Mouse (Mus musculus) embryonic facial prominence, embryonic 13.5 days (tissue): ENCODE measurements around the gene Fam102a. TPM values are rescaled to one million over a fixed set of nuclear protein-coding genes. Genes with fewer than 3 reads are reported as not detected.

ENCODE experiments used
- ATAC-seq: fragments of 200-750 bp; cut with Nextera tagmentation; 2 replicates; pipeline ENCODE4 v1.8.0; 2017; ENCODE audit warnings: low read depth; ENCODE audit not compliant: insufficient number of reproducible peaks, insufficient read depth, low FRiP score, low TSS enrichment
- H3K27ac ChIP-seq: fragments of 300-500 bp; sonication (generic); 2 replicates; pipeline ENCODE4 v1.5.1; 2015; ENCODE audit warnings: moderate library complexity, mild to moderate bottlenecking, inconsistent platforms
- H3K27me3 ChIP-seq: fragments of 300-500 bp; sonication (generic); 2 replicates; pipeline ENCODE4 v1.6.1; 2015; ENCODE audit warnings: mild to moderate bottlenecking, inconsistent platforms
- H3K36me3 ChIP-seq: fragments of 300-500 bp; sonication (generic); 2 replicates; pipeline ENCODE4 v1.6.1; 2015; ENCODE audit warnings: mild to moderate bottlenecking, inconsistent platforms
- H3K4me1 ChIP-seq: fragments of 300-500 bp; sonication (generic); 2 replicates; pipeline ENCODE4 v1.6.1; 2015; ENCODE audit warnings: inconsistent platforms
- H3K4me2 ChIP-seq: fragments of 300-500 bp; sonication (generic); 2 replicates; pipeline ENCODE4 v1.6.1; 2015; ENCODE audit warnings: moderate library complexity, mild to moderate bottlenecking, inconsistent platforms
- H3K4me3 ChIP-seq: fragments of 300-500 bp; sonication (generic); 2 replicates; pipeline ENCODE4 v1.5.1; 2015; ENCODE audit warnings: mild to moderate bottlenecking, inconsistent platforms
- H3K9ac ChIP-seq: fragments of 300-500 bp; sonication (generic); 2 replicates; pipeline ENCODE4 v1.6.1; 2015; ENCODE audit warnings: mild to moderate bottlenecking, inconsistent platforms
- H3K9me3 ChIP-seq: fragments of 300-500 bp; sonication (generic); 2 replicates; pipeline ENCODE4 v1.6.1; 2016; ENCODE audit warnings: inconsistent platforms
- WGBS: fragments of 180-500 bp; shearing (Covaris S2); methylation state at CpG from one replicate; pipeline ENCODE4 v1.1.7; 2015; ENCODE audit warnings: mixed read lengths; 5-methylcytosine and 5-hydroxymethylcytosine counted together
- polyA plus RNA-seq: library from polyadenylated mRNA; unstranded; fragments of >200 nt; fragmentation: Nextera tagmentation; extraction: Ambion mirVana; gene quantifications from 2 replicates; pipeline ENCODE4 v1.2.1, GENCODE M21; 2015

The Fam102a gene
- polyA plus RNA-seq, 1 experiment from 2014 or later: 15.5 TPM

DNA sequence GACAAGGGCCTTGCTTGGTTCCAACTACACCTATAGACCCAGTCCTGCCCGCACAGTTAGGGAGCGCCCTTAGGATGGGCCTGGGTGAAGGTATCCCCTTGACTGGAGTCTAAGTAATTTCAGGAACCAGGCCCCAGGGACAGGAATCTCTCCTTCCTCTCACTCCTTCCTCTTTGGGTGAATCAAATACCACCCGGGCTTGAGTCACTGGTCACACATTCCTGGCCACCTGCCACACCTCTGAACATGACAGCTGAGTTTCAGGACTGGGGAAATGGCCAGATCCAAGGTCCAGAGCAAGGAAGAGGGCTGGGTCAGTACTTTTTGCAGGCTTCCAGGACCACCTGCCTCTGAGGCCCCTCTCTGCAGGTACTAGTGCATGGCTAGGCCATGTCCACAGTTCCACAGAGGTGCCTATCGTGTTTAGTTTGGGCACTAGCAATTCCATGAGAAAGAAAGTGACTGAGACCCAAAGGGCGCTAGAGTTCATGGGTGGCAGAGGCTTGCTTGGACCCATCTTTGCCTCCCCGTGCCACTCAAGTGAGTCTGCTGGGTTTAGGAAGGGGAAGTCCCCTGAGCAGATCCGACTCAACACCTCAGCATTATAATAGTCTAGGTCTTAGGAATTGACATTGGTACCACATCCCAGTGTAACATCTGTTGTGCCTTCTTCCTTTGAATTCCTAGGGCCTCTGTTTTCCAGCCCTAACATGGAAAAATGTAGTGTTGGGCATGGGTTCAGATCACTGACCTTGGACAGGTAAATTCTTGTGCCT lies 13.0 kb downstream of the Fam102a start:
- Histone ChIP-seq H3K36me3 (peaks cover 9% of the 10 kb centered on the region; the same call in 1 of the 2 replicates), H3K9me3 (no peaks in the 10 kb centered on the region), H3K27ac (peak overlapping the region; percentile 93), H3K9ac (no peak overlapping the region), H3K4me1 (peaks cover 58% of the 10 kb centered on the region), H3K27me3 (no peaks in the 10 kb centered on the region), H3K4me2 (no peak overlapping the region), H3K4me3 (no peak overlapping the region)
- ATAC-seq: no peak
- 86% methylated on average over 7 of the region's 7 CpGs for WGBS

DNA sequence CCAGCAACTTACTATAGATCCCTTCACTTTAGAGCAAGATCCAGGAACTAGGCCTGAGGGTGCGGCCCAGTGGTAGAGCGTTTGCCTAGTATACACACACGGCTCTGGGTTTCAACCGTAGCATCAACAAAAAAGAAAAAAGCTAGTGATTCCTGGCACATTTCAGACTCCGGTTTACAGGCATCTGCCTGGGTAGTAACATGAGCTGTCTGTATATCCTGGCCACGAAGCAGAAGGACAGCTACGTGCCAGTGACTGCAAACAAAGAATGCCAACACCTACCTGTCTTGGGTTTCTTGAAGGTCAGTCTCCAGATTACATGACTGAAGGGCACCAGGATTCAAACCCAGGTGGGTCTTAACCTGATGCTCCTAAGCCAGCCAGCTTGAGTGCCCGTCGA lies 14.0 kb downstream of the Fam102a start:
- no peak for ATAC-seq
- H3K27me3 ChIP-seq: no peaks in the 10 kb centered on the region
- H3K4me2 ChIP-seq: 0 out of 2 replicates have a peak overlapping the region, but pooled peaks have one; percentile 27
- peak overlapping the region; percentile 93 for H3K27ac ChIP-seq
- no peaks in the 10 kb centered on the region for H3K9me3 ChIP-seq
- H3K4me1 ChIP-seq: peaks cover 58% of the 10 kb centered on the region
- WGBS: 46% methylated on average over 9 of the region's 9 CpGs
- H3K4me3 ChIP-seq: no peak overlapping the region
- H3K36me3 ChIP-seq: peaks cover 8% of the 10 kb centered on the region; the same call in 1 of the 2 replicates
- no peak overlapping the region for H3K9ac ChIP-seq

DNA sequence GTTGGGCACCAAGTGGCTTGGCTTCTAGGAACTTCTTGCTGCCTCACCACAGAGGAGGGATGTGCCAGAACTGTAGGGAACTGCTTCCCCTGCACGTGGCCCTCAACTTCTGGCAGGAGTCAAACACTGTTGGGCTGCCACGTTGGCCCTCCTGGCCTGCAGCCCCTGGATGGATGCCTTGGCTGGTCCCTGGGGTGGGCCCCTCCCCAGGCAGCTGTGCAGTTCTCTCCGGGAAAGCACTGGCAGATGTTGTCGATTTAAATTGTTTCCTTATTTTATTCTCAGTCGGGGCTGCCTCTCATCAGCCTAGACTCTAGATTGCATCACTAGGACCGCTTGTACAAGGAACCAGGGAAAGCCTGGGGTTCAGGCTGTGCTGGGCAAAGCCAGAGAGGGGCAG lies 14.6 kb downstream of the Fam102a start:
- 21% methylated on average over 6 of the region's 6 CpGs for WGBS
- Histone ChIP-seq H3K4me3 (no peak overlapping the region), H3K4me1 (peaks cover 58% of the 10 kb centered on the region), H3K27me3 (no peaks in the 10 kb centered on the region), H3K4me2 (peak overlapping the region; percentile 27), H3K27ac (peak overlapping the region; percentile 93), H3K9ac (no peak overlapping the region), H3K9me3 (no peaks in the 10 kb centered on the region), H3K36me3 (0 out of 2 replicates have a peak, but pooled peaks cover 3% of the 10 kb centered on the region)
- ATAC-seq: peak; percentile 80

DNA sequence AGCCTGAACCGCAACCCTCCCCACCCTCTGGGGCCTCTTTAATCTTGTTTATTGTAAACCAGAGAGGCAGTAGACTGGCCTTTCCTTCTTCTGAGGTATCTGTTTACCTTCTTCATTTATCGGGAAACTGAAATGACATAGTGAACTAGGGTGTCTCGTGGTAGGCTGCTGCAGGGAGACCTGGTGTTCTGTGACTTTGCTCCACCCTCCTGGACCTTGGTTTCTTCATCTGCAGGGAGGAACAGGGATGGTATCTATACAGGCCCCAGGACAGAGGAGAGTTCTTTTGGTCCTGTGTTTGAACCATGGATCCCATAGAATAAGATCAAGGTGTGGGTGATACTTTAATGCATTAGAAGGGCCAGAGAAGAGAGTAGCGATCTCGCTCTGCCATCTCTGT lies 16.1 kb downstream of the Fam102a start:
- no peaks in the 10 kb centered on the region for H3K9me3 ChIP-seq
- 0 out of 2 replicates have a peak overlapping the region, but pooled peaks have one; percentile 8 for H3K9ac ChIP-seq
- no peak overlapping the region for H3K4me2 ChIP-seq
- H3K4me1 ChIP-seq: peaks cover 72% of the 10 kb centered on the region
- no peak overlapping the region for H3K4me3 ChIP-seq
- no peak for ATAC-seq
- no peaks in the 10 kb centered on the region for H3K27me3 ChIP-seq
- H3K27ac ChIP-seq: 0 out of 2 replicates have a peak overlapping the region, but pooled peaks have one; percentile 17
- 68% methylated on average over 5 of the region's 5 CpGs for whole genome bisulfite sequencing
- H3K36me3 ChIP-seq: no peaks in the 10 kb centered on the region

DNA sequence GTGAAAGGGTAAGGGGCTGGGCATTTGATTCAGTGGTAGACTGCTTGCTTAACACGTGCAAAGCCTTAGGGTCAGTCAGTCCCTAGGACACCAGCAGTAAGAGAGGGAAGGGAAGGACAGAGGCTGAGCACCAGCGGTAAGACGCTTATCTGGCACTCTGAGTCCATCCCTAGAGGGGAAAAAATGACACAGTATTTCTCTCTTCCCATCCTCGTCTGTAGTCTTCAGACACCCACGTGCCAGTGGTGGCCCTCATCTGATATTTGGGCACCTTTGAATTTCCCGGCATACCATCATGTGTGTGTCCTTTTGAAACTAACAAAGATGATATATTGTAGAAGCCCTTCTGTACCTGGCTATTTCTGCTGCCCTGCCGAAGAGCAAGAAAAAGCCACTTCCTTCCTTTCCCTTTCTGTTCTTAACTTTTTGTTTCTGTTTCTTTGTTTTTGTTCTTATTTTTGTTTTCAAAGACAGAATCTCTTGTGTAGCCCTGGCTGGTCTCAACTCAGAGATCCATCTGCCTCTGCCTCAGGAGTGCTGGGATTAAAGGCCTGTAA lies 18.5 kb downstream of the Fam102a start:
- ATAC-seq: no peak
- Histone ChIP-seq H3K27me3 (no peaks in the 10 kb centered on the region), H3K4me3 (no peak overlapping the region), H3K4me2 (no peak overlapping the region), H3K4me1 (peaks cover 65% of the 10 kb centered on the region), H3K27ac (no peak overlapping the region), H3K9me3 (no peaks in the 10 kb centered on the region), H3K36me3 (peaks cover 4% of the 10 kb centered on the region; the same call in 1 of the 2 replicates), H3K9ac (no peak overlapping the region)
- 72% methylated on average over 7 of the region's 7 CpGs for WGBS

DNA sequence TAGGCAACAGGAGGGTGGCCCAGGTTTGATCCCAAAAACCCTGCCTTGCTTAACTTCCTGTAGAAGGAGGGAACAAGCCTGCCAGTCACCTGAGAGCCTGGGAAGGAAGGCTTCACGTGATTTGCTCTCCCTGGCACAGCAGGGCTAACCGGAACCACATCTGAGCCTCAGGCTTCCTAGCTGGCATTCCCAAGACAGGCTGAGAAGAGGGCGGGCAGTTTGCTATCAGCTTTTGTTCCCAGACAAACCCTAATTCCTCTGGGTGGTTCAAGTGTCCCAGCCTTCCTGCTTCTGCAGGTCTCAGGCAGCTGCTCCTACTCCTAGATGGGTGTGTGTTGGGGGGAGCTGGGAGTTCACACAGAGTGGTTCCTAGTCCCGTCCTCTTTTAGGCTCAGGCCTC lies 20.4 kb downstream of the Fam102a start:
- WGBS: 19% methylated on average over 4 of the region's 4 CpGs
- Histone ChIP-seq H3K4me2 (no peak overlapping the region), H3K27me3 (no peaks in the 10 kb centered on the region), H3K4me3 (no peak overlapping the region), H3K9me3 (no peaks in the 10 kb centered on the region), H3K9ac (peak overlapping the region; percentile 37; the same call in 1 of the 2 replicates), H3K36me3 (peaks cover 21% of the 10 kb centered on the region), H3K27ac (peak overlapping the region; percentile 81), H3K4me1 (peaks cover 55% of the 10 kb centered on the region)
- no peak for ATAC-seq

DNA sequence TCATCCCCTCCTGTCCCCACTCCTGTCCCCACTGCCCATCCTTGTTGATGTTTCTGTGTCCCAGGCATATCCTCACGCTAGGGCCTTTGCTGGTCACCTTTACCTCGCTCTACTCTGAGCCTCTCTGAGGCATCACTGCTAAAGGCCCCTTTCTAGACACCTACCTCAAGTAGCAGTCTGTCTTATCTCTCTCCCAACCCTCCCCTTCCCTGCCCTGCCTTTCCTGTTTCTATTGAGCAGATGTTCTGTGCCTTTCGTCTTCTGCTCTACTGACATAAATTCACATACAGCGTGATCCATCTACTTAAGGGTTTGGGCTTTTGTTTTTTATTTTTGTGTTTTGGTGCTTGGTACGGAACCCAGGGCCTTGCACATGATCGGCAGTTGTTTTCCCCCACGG lies 20.9 kb downstream of the Fam102a start:
- peaks cover 23% of the 10 kb centered on the region for H3K36me3 ChIP-seq
- peak overlapping the region; percentile 81 for H3K27ac ChIP-seq
- no peak overlapping the region for H3K4me2 ChIP-seq
- peak overlapping the region; percentile 37; the same call in 1 of the 2 replicates for H3K9ac ChIP-seq
- H3K9me3 ChIP-seq: no peaks in the 10 kb centered on the region
- H3K27me3 ChIP-seq: no peaks in the 10 kb centered on the region
- no peak overlapping the region for H3K4me3 ChIP-seq
- peaks cover 49% of the 10 kb centered on the region for H3K4me1 ChIP-seq
- ATAC-seq: no peak
- WGBS: 62% methylated on average over 7 of the region's 7 CpGs

DNA sequence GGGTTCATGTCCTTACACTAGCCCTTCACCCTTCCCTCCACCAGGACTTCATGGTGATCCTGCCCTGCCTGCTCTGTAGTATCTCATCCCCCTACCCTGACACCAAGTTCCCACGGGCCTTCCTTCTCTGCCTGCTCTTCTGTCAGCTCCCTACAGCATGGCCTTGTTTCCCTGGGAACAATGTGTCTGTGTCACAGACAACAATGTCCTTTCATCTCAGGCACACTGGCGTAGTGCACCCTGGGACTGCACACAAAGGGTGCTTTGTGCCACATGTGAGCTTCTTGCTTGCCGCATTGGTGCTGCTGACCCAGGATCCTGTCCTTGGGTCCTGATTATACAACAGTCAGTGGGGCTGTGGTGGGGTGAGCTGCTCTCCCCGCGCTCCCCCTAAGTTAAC lies 24.4 kb downstream of the Fam102a start:
- WGBS: 41% methylated on average over 5 of the region's 5 CpGs

DNA sequence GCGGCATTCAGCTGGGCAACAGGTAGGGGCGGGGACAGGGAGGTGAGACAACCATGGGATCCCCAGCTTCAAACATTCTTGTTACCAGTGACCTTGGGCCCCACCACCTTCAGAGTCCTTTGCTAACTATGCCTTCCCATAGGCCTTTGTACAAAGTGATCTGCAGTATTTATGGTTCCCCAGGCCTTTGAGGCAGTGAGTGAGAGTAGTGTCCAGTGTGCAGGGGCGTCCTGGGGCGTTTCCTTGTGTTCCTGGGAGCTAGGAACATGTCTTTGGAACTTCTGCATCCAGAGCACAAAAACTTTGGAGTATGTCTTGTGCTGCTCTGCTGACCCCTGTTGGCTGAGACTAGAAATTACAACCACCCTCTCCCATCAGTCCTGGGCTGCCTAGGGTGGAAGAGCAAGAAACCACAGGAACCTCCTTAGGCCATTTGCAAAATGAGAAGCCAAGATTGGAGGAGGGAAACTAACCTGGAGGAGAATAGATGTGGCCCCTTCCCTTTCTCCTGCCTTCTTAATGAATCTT lies 31.5 kb downstream of the Fam102a start:
- Histone ChIP-seq H3K36me3 (peaks cover 71% of the 10 kb centered on the region), H3K9ac (no peak overlapping the region), H3K4me1 (peaks cover 6% of the 10 kb centered on the region), H3K27me3 (no peaks in the 10 kb centered on the region), H3K9me3 (no peaks in the 10 kb centered on the region), H3K4me2 (no peak overlapping the region), H3K27ac (no peak overlapping the region), H3K4me3 (no peak overlapping the region)
- ATAC-seq: no peak
- WGBS: 37% methylated on average over 4 of the region's 4 CpGs

More for the DNA sequence above, 24.4 kb downstream of the Fam102a start:
- no peak for ATAC-seq
- H3K27me3 ChIP-seq: no peaks in the 10 kb centered on the region
- H3K27ac ChIP-seq: peak overlapping the region; percentile 55; the same call in 1 of the 2 replicates
- no peak overlapping the region for H3K4me3 ChIP-seq
- H3K9ac ChIP-seq: 0 out of 2 replicates have a peak overlapping the region, but pooled peaks have one; percentile 11
- no peak overlapping the region for H3K4me2 ChIP-seq
- peaks cover 36% of the 10 kb centered on the region for H3K4me1 ChIP-seq
- H3K36me3 ChIP-seq: peaks cover 51% of the 10 kb centered on the region
- no peaks in the 10 kb centered on the region for H3K9me3 ChIP-seq

DNA sequence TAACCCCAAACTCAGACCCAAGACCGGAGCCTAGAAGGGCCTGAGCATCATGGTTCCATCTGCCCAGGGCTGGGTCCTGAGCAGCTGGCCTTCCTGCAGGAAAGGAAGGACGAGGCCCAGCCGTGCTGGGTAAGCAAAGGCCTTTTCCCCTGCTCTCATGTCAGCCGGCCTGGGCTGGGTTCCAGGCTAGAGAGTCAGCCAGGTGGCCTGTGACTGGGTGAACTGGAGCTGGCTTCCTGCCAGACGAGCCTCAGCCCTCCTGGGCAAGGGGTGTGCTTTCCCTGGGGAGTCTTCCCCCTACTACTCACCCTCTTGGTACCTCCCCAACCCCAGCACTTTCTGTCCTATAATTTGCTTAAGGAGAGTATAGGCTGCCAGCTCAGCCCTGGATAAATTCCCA lies 33.0 kb downstream of the Fam102a start:
- Histone ChIP-seq H3K4me3 (no peak overlapping the region), H3K27ac (no peak overlapping the region), H3K4me1 (peaks cover 13% of the 10 kb centered on the region), H3K4me2 (no peak overlapping the region), H3K36me3 (peaks cover 68% of the 10 kb centered on the region), H3K9me3 (no peaks in the 10 kb centered on the region), H3K9ac (0 out of 2 replicates have a peak overlapping the region, but pooled peaks have one; percentile 27), H3K27me3 (no peaks in the 10 kb centered on the region)
- WGBS: 74% methylated on average over 5 of the region's 5 CpGs
- ATAC-seq: no peak

DNA sequence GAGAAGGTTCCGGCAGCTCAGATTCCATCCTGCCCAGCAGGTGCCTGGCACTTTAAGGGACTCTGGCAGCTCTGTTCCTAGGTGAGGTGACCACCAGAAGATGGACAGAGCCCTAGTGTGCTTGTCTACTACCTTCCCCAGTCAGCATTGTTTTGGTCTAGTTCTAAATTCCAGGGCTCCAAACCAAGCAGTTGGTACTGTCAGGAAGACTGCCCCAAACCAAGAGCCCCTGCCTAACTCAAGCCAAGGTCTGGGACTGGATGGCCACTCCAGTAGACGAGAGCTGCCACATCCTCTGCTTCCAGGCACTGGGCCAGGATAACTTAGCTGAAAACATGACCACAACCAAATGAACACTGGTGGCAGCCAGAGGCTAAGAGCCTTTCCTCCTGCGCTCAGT lies 33.8 kb downstream of the Fam102a start:
- Histone ChIP-seq H3K27me3 (no peaks in the 10 kb centered on the region), H3K4me3 (no peak overlapping the region), H3K27ac (no peak overlapping the region), H3K36me3 (peaks cover 64% of the 10 kb centered on the region), H3K4me2 (no peak overlapping the region), H3K9me3 (no peaks in the 10 kb centered on the region), H3K9ac (no peak overlapping the region), H3K4me1 (peaks cover 13% of the 10 kb centered on the region)
- 90% methylated on average over 3 of the region's 3 CpGs for WGBS
- no peak for ATAC-seq
